Mouse (Mus musculus): ENCODE measurements at regions not wholly inside any gene's neighbourhood (a gene's known extent, or its start where the extent isn't known, plus 50 kb on each side); places are given as distances from the start of the nearest gene placed in this dataset.

GRCm38 (mm10) chr1:35992937-35993336 is 75.3 kb upstream of the Hs6st1 start:
- H3K27ac ChIP-seq (replicated peaks; ENCODE audit: insufficient read depth, low read depth, low read length), result no peak overlapping the region
- H3K4me3 ChIP-seq (ENCODE audit: insufficient read depth, low read depth, low read length), result no peak overlapping the region
- no peak overlapping the region for H3K9ac ChIP-seq (ENCODE audit: low read depth, low read length)
- TF ChIP-seq POLR2A (IDR thresholded peaks at IDR 0.05; ENCODE audit: extremely low read depth, insufficient read depth, low read length) (no peak), CTCF (IDR thresholded peaks at IDR 0.05; ENCODE audit: low read depth, low read length) (no peak)
- whole genome bisulfite sequencing, result 76% methylated on average over 3 of the region's 3 CpGs
- DNase-seq (ENCODE audit: extremely low read depth, low read depth, low spot score), result no peak
- no peaks in the 10 kb centered on the region for H3K27me3 ChIP-seq (ENCODE audit: control insufficient read depth, insufficient read depth, low read length)
- H3K36me3 ChIP-seq (ENCODE audit: control insufficient read depth, insufficient read depth, low read length), result no peaks in the 10 kb centered on the region
- H3K79me2 ChIP-seq (ENCODE audit: control insufficient read depth, insufficient read depth, low read length), result no peaks in the 10 kb centered on the region
- no peaks in the 10 kb centered on the region for H3K4me1 ChIP-seq (ENCODE audit: control insufficient read depth, insufficient read depth, low read length)

GRCm38 (mm10) chr1:35995691-35996090 is 72.5 kb upstream of the Hs6st1 start:
- Histone ChIP-seq H3K27ac (replicated peaks; ENCODE audit: insufficient read depth, low read depth, low read length) (no peak overlapping the region), H3K9ac (ENCODE audit: low read depth, low read length) (no peak overlapping the region), H3K79me2 (ENCODE audit: control insufficient read depth, insufficient read depth, low read length) (no peaks in the 10 kb centered on the region), H3K4me3 (ENCODE audit: insufficient read depth, low read depth, low read length) (no peak overlapping the region), H3K27me3 (ENCODE audit: control insufficient read depth, insufficient read depth, low read length) (no peaks in the 10 kb centered on the region), H3K36me3 (ENCODE audit: control insufficient read depth, insufficient read depth, low read length) (no peaks in the 10 kb centered on the region), H3K4me1 (ENCODE audit: control insufficient read depth, insufficient read depth, low read length) (no peaks in the 10 kb centered on the region)
- TF ChIP-seq POLR2A (IDR thresholded peaks at IDR 0.05; ENCODE audit: extremely low read depth, insufficient read depth, low read length) (no peak), CTCF (IDR thresholded peaks at IDR 0.05; ENCODE audit: low read depth, low read length) (no peak)
- WGBS, result 87% methylated on average over 6 of the region's 6 CpGs
- no peak for DNase-seq (ENCODE audit: extremely low read depth, low read depth, low spot score)

DNA sequence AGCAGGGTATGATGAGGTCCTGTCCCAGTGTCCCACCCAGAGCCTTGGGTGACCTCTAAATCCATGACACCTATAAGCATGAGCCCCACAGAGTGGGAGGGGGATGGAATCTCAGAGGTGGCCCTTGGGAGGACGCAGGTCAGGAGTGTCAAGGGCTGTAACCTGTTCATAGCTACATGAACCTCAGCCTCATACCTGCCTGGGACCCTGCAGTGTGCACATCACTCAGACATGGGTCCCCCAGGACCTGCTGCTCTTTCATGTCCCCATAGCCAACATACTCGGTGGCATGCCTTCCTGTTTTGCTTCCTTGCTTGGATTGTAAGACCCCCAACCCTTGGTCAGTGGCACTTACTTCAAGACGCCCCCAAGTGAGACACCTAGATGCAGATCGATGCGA is 66.9 kb upstream of the Hs6st1 start:
- no peaks in the 10 kb centered on the region for H3K79me2 ChIP-seq (ENCODE audit: control insufficient read depth, insufficient read depth, low read length)
- TF ChIP-seq POLR2A (IDR thresholded peaks at IDR 0.05; ENCODE audit: extremely low read depth, insufficient read depth, low read length) (no peak), CTCF (IDR thresholded peaks at IDR 0.05; ENCODE audit: low read depth, low read length) (no peak)
- no peaks in the 10 kb centered on the region for H3K4me1 ChIP-seq (ENCODE audit: control insufficient read depth, insufficient read depth, low read length)
- 90% methylated on average over 5 of the region's 5 CpGs for WGBS
- no peak overlapping the region for H3K9ac ChIP-seq (ENCODE audit: low read depth, low read length)
- no peaks in the 10 kb centered on the region for H3K36me3 ChIP-seq (ENCODE audit: control insufficient read depth, insufficient read depth, low read length)
- no peaks in the 10 kb centered on the region for H3K27me3 ChIP-seq (ENCODE audit: control insufficient read depth, insufficient read depth, low read length)
- H3K4me3 ChIP-seq (ENCODE audit: insufficient read depth, low read depth, low read length), result no peak overlapping the region
- no peak overlapping the region for H3K27ac ChIP-seq (replicated peaks; ENCODE audit: insufficient read depth, low read depth, low read length)
- no peak for DNase-seq (ENCODE audit: extremely low read depth, low read depth, low spot score)

GRCm38 (mm10) chr1:36001821-36002220 is 66.4 kb upstream of the Hs6st1 start:
- no peak for DNase-seq (ENCODE audit: extremely low read depth, low read depth, low spot score)
- Histone ChIP-seq H3K9ac (ENCODE audit: low read depth, low read length) (no peak overlapping the region), H3K79me2 (ENCODE audit: control insufficient read depth, insufficient read depth, low read length) (no peaks in the 10 kb centered on the region), H3K27ac (replicated peaks; ENCODE audit: insufficient read depth, low read depth, low read length) (no peak overlapping the region), H3K36me3 (ENCODE audit: control insufficient read depth, insufficient read depth, low read length) (no peaks in the 10 kb centered on the region), H3K4me3 (ENCODE audit: insufficient read depth, low read depth, low read length) (no peak overlapping the region), H3K4me1 (ENCODE audit: control insufficient read depth, insufficient read depth, low read length) (no peaks in the 10 kb centered on the region), H3K27me3 (ENCODE audit: control insufficient read depth, insufficient read depth, low read length) (no peaks in the 10 kb centered on the region)
- 92% methylated on average over 1 of the region's 1 CpGs for WGBS
- TF ChIP-seq CTCF (IDR thresholded peaks at IDR 0.05; ENCODE audit: low read depth, low read length), result no peak
- no peak for TF ChIP-seq POLR2A (IDR thresholded peaks at IDR 0.05; ENCODE audit: extremely low read depth, insufficient read depth, low read length)

DNA sequence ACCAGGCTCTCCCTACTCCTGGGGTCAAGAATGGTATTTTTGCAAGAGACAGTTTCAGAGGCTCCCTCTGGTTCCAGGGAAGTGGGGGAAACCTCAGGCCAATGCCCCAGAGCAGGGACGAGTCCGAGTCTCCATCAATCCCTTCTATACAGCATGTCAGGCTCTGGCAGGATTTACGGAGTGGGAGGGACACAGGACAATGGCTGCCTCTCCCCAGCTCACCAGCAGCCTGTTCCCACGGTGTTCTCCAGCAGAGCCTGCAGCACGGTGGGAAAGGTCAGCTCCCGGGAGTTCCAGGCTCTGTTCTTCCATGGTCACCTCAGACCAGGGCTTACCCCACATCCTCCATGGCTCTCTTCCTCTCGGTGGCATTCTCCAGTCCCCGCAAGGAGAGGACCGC is 64.6 kb upstream of the Hs6st1 start:
- H3K27ac ChIP-seq (replicated peaks; ENCODE audit: insufficient read depth, low read depth, low read length), result no peak overlapping the region
- H3K79me2 ChIP-seq (ENCODE audit: control insufficient read depth, insufficient read depth, low read length), result no peaks in the 10 kb centered on the region
- DNase-seq (ENCODE audit: extremely low read depth, low read depth, low spot score), result no peak
- H3K9ac ChIP-seq (ENCODE audit: low read depth, low read length), result no peak overlapping the region
- no peak overlapping the region for H3K4me3 ChIP-seq (ENCODE audit: insufficient read depth, low read depth, low read length)
- no peaks in the 10 kb centered on the region for H3K27me3 ChIP-seq (ENCODE audit: control insufficient read depth, insufficient read depth, low read length)
- no peak for TF ChIP-seq POLR2A (IDR thresholded peaks at IDR 0.05; ENCODE audit: extremely low read depth, insufficient read depth, low read length)
- no peak for TF ChIP-seq CTCF (IDR thresholded peaks at IDR 0.05; ENCODE audit: low read depth, low read length)
- H3K36me3 ChIP-seq (ENCODE audit: control insufficient read depth, insufficient read depth, low read length), result no peaks in the 10 kb centered on the region
- H3K4me1 ChIP-seq (ENCODE audit: control insufficient read depth, insufficient read depth, low read length), result no peaks in the 10 kb centered on the region
- 53% methylated on average over 9 of the region's 9 CpGs for WGBS

DNA sequence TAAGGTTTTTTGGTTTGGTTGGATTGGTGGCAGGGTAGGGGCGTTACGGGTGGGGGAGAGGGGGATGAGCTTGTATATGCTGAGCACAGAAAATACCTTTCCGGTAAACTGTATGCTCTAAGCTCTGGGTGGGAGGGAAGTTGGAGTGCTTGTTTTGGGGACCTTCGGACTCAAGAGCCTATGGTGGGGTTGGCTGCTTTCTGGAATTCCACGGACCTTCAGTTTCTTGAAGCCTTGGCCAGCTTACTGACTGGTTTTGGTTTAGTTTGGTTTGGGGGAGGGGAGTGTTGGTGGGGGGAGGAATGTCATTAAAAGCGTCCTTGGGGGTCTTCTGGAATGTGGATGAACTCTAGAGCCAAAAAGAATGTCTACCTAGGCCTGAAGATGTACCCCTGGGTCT is 59.6 kb upstream of the Hs6st1 start:
- Histone ChIP-seq H3K4me1 (ENCODE audit: control insufficient read depth, insufficient read depth, low read length) (no peaks in the 10 kb centered on the region), H3K36me3 (ENCODE audit: control insufficient read depth, insufficient read depth, low read length) (no peaks in the 10 kb centered on the region), H3K27me3 (ENCODE audit: control insufficient read depth, insufficient read depth, low read length) (no peaks in the 10 kb centered on the region), H3K4me3 (ENCODE audit: insufficient read depth, low read depth, low read length) (no peak overlapping the region), H3K27ac (replicated peaks; ENCODE audit: insufficient read depth, low read depth, low read length) (no peak overlapping the region), H3K79me2 (ENCODE audit: control insufficient read depth, insufficient read depth, low read length) (no peaks in the 10 kb centered on the region), H3K9ac (ENCODE audit: low read depth, low read length) (no peak overlapping the region)
- TF ChIP-seq CTCF (IDR thresholded peaks at IDR 0.05; ENCODE audit: low read depth, low read length) (no peak), POLR2A (IDR thresholded peaks at IDR 0.05; ENCODE audit: extremely low read depth, insufficient read depth, low read length) (no peak)
- WGBS, result 88% methylated on average over 6 of the region's 6 CpGs
- no peak for DNase-seq (ENCODE audit: extremely low read depth, low read depth, low spot score)
